Mouse (Mus musculus) embryonic fibroblast, embryonic 13.5 days (primary cell): ENCODE data around the gene Tbx5.

ENCODE experiments used
- CTCF ChIP-seq: IDR thresholded peaks from 2 replicates; pipeline ENCODE4 v1.5.1; 2011; ENCODE audit warnings: mild to moderate bottlenecking, control low read depth, low read length, moderate library complexity, borderline replicate concordance; ENCODE audit not compliant: insufficient read depth
- POLR2A ChIP-seq: IDR thresholded peaks from 2 replicates; pipeline ENCODE4 v1.6.1; 2011; ENCODE audit warnings: low read depth, mild to moderate bottlenecking, control low read depth, low read length, moderate library complexity

- no peak for TF ChIP-seq POLR2A
- no peak for TF ChIP-seq CTCF
Observed at GRCm38 (mm10) chr5:119785959-119786358, 46.5 kb upstream of the Tbx5 start.
